Mouse (Mus musculus): ENCODE data around the gene Olfr92.
"Not testable (repeated sequence)": the region's sequence is repeated elsewhere in the genome, so short reads cannot be mapped to it uniquely, and the experiment has no call there.

The Olfr92 gene

GRCm38 (mm10) chr17:37119988-37120387 is at the start of gene Olfr92:
TSS of gene Olfr92 (minus strand) at chr17:37120088.
- DNase-seq (ENCODE audit: low read depth), result no peak

GRCm38 (mm10) chr17:37161394-37161793 is 41.5 kb upstream of the Olfr92 start, which contains the start of gene Olfr93:
TSS of gene Olfr93 (minus strand) at chr17:37161494.
- DNase-seq (ENCODE audit: low read depth), result no peak

DNA sequence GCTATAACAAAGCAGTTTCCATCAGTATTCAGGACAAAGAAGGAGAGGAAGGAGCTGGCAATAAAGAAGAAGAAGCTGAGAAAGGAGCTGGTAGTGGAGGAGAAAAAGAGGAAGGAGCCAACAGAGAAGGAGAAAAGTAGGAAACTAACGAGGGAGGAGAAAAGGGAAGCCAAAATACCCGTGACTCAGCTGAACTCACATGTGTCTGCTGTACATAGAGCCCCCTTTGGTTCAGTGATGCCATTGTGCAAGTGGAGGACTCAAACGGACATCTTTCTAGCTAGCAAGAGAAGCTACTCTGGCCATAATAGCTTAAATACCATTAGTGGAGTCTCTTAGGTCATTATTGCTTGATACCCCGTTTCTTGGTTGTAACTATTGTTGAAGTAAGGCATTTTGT is 11.5 kb upstream of the Olfr92 start:
- DNase-seq (ENCODE audit: low read depth), result not testable (repeated sequence)

DNA sequence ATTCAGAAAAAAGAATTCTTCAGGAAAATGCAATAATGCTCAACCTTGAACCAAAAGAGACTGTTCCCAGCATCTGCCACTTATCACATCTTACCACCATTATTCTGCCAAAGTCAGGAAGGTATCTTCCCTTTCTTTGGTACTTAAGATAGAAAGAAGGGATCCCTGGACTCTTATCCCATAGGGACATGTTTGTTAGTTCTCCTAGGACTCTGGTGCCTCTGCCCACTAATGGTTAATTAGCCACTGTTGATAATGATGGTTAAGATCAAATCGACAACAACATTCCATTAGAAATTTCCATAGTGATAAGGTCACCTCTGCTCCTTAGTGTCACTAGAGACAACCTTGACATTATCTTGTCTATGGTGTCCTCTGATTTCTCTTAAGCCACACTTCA is 21.7 kb downstream of the Olfr92 start, which contains the start of gene Olfr91:
Gene Olfr91, minus strand, starts transcription at position 101 of the 400 bp plus-strand sequence.
- no peak for DNase-seq (ENCODE audit: low read depth)

GRCm38 (mm10) chr17:37093289-37093688 is 26.6 kb downstream of the Olfr92 start:
- DNase-seq (ENCODE audit: low read depth), result no peak

- no peak for DNase-seq (ENCODE audit: low read depth)
These were observed 27.7 kb downstream of the Olfr92 start for GRCm38 (mm10) chr17:37092198-37092597.

GRCm38 (mm10) chr17:37088399-37088798 is 31.5 kb downstream of the Olfr92 start, which contains the start of gene Olfr90:
TSS of gene Olfr90 (minus strand) at chr17:37088499.
- no peak for DNase-seq (ENCODE audit: low read depth)

DNA sequence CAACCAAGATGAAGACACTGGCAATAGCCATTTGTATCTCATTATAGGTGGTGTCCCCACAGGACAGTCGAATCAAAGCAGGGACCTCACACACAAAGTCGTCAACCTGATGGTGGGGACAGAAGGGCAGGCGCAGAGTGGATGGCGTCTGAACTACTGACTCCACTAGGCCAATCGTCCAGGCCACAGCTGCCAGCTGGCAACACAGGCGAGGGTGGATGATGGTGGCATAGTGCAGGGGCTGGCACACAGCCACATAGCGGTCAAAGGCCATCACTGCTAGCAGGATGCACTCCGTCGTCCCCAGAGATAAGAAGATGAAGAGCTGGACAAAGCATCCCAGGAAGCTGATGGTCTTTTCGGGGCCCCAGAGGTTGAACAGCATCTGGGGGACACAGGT is 34.3 kb downstream of the Olfr92 start:
- no peak for DNase-seq (ENCODE audit: low read depth)

GRCm38 (mm10) chr17:37084632-37085031 is 35.3 kb downstream of the Olfr92 start:
- DNase-seq (ENCODE audit: low read depth), result peak; percentile 13

GRCm38 (mm10) chr17:37083327-37083726 is 36.6 kb downstream of the Olfr92 start:
- peak; percentile 89 for DNase-seq (ENCODE audit: low read depth)

GRCm38 (mm10) chr17:37081659-37082058 is 38.2 kb downstream of the Olfr92 start:
- DNase-seq (ENCODE audit: low read depth), result no peak

- no peak for DNase-seq (ENCODE audit: low read depth)
These were observed 39.8 kb downstream of the Olfr92 start for GRCm38 (mm10) chr17:37080119-37080518.

- DNase-seq (ENCODE audit: low read depth), result no peak
These were observed 40.9 kb downstream of the Olfr92 start for GRCm38 (mm10) chr17:37078990-37079389.

DNA sequence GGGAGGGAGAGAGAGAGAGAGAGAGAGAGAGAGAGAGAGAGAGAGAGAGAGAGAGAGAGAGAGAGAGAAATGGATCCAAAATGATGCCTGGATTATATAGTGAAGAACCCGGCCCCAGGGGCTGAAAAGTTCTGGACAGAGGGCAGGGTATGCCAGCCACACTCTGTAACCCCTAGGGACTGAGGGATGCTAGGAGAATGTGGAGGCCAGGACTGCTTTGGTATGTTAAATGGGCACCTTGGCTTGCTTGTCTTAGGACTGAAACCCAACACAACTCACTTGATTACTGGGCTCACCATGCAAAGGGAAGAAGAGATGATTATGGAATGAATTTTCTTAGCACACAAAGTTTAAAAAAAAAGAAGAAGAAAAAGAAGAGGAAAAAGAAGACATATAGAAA is 41.7 kb downstream of the Olfr92 start:
- no peak for DNase-seq (ENCODE audit: low read depth)

DNA sequence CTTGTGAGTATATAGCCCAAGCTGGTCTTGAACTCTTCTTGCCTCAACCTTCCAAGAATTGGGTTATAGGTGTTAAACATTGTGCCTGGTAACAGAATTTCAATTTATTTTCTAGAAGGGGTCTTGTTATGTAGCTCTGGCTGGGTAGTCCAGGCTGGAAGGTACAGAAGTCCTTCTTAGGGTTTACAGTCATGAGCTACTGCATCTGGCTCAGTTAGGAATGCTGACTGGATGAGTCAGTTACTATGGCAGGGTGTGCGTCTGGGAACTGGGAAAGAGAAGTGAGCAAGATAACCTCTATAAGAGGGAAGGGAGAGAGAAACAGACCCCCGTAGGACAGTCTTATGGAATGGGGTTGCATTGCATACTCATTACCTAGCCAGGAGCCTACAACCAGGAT is 44.1 kb downstream of the Olfr92 start:
- DNase-seq (ENCODE audit: low read depth), result no peak

GRCm38 (mm10) chr17:37075181-37075580 is 44.7 kb downstream of the Olfr92 start:
- DNase-seq (ENCODE audit: low read depth), result no peak

DNA sequence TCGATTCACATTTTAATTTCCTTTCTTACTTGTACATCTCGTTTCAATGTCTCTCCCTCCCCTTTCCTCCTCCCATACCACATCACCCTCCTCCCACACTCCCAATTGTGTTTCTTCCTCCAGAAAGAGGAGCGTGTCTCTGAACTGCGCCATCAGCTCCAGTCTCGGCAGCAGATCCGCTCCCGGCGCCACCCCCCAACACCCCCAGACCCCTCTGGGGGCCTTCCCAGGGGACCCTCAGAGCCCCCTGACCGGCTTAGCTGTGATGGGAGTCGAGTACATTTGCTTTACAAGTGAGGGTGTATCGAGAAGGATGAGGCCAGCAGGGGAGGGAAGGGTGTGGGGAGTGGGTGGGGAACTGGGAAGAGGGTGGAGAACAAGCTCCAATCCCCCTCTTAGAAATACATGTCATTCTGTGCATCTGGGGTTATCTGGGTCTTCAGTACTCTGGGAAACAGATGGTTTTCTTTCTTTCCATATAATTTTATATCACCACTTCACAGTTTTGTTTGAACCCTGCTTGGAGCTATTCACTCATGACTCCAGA is 47.1 kb downstream of the Olfr92 start:
- DNase-seq (ENCODE audit: low read depth), result no peak

DNA sequence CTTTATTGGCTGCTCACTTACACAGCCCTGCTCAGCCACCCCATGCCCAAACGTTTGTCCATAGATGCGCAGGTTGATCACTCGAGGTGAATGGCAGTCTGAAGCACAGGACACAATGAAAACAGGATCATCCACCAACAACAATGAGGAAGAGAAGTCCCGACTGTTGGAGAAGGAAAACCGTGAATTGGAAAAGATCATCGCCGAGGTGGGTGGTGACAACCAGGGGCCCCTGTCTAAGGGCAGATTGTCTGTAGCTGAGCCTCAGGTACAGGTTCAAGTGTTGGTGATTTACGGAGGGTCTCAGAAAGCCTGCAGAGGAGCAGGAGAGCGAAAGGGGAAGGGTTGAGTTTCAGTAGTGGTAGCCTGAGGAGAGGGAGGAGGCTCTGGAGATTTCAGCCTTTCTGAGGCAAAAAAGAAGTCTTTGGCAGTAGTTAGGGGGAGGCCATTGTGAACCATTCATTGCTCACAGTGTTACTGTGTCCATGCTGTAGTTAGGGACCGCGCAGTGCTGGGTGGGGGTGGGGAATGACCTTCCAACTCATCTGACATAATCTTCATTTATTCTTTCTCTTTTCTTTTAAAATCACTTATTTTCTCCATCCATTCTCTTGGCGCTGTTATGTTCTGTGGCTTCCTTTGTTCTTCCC is 47.7 kb downstream of the Olfr92 start:
- no peak for DNase-seq (ENCODE audit: low read depth)

DNA sequence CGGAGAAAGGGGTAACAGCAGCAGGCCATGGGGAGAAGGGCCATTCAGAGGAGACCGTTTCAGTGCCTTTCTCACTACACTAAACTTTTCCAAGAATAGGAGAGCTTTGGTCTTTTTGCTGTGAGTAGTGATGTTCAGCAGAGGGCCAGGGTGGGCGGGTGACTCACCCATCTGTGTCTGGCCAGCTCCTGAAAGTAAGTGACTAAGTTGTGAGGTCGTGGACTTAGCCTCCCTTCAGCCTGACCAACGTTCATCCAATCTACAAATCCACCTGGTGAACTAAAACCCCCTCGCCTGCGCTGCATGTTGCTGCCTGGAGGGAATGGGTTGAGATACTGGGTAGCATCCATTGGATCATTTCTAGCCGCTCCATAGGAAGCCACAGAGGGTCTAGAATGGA is 49.8 kb downstream of the Olfr92 start:
- no peak for DNase-seq (ENCODE audit: low read depth)

DNA sequence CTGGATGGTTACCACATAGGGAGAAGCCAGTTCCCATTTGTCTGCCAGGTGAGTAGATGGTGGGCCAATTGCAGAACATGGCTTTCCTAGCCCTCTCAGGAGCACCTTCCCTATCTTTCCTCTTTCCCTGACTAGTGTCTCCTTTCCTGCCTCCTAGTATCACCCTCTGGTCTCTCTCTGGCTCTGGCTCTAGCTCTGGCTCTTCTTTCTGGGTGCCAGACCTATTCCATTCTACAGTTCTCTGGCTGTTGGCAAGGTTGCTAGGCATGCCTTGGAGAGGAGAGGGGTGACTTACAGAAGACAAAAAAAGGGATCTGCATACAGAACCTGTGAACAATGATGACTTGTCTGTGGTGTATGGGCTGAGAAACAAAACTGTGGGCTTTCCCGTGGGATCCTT is 52.0 kb downstream of the Olfr92 start:
- DNase-seq (ENCODE audit: low read depth), result no peak

DNA sequence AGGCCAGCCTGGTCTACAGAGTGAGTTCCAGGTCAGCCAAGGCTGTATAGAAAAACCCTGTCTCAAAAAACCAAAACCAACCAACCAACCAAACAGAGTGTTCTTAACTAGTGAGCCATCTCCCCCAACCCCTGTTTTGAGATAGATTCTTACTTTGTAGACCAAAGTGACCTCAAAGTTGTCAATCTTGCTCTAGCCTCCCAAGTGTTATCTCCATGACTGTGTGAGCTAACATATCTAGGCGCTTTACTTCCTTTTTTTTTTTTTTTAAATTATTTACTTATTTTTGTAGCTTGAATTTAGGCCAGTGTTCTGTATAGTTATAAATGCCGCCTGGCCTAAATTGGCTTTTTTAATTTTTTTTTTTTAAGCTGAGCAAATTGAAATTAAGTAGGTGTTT is 53.9 kb downstream of the Olfr92 start:
- no peak for DNase-seq (ENCODE audit: low read depth)

- no peak for DNase-seq (ENCODE audit: low read depth)
These were observed 56.0 kb downstream of the Olfr92 start for GRCm38 (mm10) chr17:37063686-37064495.

DNA sequence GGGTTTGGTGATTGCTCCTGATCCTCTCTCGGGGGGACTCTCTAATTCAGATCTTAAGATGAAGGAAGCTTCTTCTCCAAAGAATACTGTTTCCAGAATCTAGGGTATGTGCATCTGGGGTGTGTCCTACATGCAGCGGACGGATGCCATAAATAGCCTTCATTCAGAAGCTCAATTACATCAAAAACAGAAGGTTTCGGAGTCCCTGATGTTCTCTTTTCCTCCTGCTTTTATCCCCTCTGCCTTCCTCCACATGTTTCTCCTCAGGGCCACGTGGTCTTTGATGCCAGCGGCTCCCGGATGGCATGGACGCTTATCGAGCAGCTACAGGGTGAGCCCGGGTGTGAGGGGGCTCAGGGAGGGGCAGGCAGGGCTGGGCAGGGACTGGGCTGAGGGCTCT is 56.8 kb downstream of the Olfr92 start:
- no peak for DNase-seq (ENCODE audit: low read depth)

Data from induced T-regulatory cell, adult 2 months (primary cell).